Mouse (Mus musculus) layer of hippocampus, adult 6 months (tissue): ENCODE results near the gene P2rx3. TPM values are rescaled to one million over a fixed set of nuclear protein-coding genes. Genes with fewer than 3 reads are reported as not detected.

Source experiments
- long read RNA-seq, 2 experiments: library from polyadenylated mRNA; unstranded; transcript quantifications; one replicate each; pipeline ENCODE4 v2.0.0; 2019 to 2020
- polyA plus RNA-seq: library from polyadenylated mRNA; unstranded; fragments of <200 nt; fragmentation: Nextera tagmentation; gene quantifications from 2 replicates; pipeline ENCODE4 v1.2.3, GENCODE M21; 2021

Gene P2rx3
- 0.38 and 0.70 TPM in 2 replicates for polyA plus RNA-seq
- long read RNA-seq, experiment 1, result 0 reads
- long read RNA-seq, experiment 2, partial matches to known transcripts, result 0 of 2 reads
- long read RNA-seq, experiment 2, other reads (novel, unspliced or antisense), result 0 of 2 reads

DNA sequence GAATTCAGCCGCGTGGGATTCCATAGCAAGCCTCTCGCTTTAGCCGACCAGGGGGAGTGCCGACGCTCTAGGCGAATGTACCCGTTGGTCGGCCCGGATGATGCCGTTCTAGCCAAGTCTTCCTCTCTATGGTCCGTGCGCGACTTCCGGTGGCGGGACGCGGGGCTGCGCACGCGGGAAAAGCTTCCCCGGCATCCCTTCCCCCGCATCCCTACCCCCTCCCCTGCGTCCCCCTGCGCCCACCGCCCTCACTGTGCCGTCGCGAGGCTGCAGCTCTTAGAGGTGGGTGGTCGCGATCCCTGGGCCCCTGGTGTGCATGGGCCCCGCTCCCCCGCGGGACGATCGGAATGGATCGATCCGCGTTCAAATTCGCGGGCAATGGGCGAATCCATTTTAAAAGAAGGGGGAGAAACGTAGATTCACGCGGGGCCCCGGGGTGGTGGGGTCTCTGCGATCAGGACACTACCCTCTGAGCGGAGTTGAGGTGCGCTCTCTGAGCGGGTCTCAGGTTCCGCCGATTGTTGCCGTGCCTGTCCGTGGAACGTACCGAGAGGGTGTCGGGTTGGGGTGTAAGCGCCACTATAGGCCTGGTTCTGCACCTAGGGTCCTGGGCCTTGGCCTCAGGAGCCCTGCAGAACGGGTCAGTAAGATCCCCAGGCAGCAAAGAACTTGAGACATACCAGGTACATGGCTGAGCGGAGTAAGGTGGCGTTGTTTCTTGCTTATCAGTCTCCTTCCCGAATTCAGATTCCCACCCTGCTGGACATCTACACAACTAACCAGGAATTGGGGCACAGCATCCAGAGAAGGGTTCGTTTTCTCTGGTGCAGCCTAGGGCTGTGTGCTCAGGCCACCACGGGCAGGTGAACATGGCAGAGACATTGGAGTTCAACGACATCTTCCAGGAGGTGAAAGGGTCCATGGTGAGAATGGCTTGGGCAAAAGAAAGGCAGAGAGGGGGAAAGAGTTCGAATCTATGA lies at the start of gene P2rx3, which contains the start of gene Ssrp1:
Gene P2rx3, minus strand, starts transcription at position 416 of the 980 bp plus-strand sequence.
Gene Ssrp1, plus strand, starts transcription at position 188 of the 980 bp plus-strand sequence.

DNA sequence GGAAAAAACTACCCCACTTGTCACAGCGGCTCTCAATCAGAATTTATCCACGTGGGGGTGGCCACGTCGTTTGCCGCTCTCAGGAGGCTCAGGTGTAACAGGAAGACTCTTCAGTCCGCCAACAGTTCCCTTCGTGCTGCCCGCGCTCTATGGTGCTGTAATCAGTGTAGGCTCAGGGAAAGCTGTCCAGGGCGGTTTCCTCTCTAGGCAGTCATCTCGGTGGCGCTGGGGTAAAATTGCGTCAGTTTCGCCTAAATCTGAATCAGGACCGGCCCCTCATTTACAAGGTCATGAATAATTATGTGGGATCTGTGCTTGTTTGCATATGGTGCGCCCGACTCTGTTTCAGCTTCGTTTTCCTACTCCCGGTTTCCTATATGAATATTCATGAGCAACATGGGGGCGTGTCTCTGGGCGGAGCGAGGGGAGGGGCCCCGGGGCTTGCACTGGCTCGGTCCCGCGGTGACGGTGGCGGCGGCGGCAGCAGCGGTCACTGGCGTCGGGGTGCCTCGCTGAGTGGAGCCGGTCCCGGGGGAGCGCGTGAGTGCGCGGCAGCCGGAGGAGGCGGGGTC lies 10.4 kb upstream of the P2rx3 start, which contains the start of gene Tnks1bp1:
Gene Tnks1bp1, plus strand, starts transcription at position 427 of the 572 bp plus-strand sequence.

DNA sequence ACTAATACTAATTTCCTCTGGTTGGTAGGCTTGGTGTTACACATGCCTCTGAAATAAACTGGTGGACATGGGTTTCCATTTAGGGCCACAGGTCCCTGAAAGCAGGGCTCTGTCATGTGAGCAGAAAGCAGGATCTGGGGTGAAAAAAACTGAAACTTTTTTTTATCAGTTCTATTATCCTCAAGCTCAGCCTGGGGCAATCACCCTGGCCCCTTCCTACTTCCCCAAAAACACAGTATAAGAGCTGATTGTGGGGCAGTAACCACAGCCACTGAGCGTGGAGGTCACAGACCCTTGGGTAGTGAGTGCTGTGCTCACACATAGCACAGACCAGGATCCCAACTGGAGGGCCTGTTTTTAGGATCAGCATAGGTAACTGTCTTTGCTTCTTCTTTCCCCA lies 49.3 kb downstream of the P2rx3 start, which contains the start of gene Prg3:
Gene Prg3, plus strand, starts transcription at position 286 of the 400 bp plus-strand sequence.

DNA sequence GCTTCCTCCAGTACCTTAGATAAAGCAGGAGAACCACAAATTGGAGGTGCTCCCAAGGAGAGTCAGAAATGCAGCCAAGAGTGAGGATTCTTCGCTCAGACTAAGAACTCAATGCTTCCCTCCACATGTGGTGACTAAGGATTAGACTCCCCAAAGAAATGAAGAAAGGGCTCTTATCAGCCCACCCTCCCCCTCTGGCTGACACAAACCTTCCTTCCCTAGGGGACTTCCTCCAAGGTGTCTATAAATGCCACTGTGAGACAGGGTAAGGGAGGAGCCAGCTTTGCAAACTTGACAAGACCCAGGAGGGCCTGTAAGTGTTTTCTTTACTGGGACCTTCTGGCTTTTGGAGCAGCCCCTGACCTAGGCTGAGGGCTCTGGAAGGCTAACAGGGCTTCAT lies 57.1 kb downstream of the P2rx3 start, which contains the start of gene Prg2:
Gene Prg2, plus strand, starts transcription at position 274 of the 400 bp plus-strand sequence.

Other genes starting within 250 kb of the P2rx3 start
- 6.6 and 8.4 TPM in 2 replicates for gene Ube2l6, start 238.6 kb downstream of the P2rx3 start, polyA plus RNA-seq
- not detected in 2 replicates for gene Smtnl1, start 214.8 kb downstream of the P2rx3 start, polyA plus RNA-seq
- 186 and 203 TPM in 2 replicates for gene Timm10, start 210.5 kb downstream of the P2rx3 start, polyA plus RNA-seq
- 0.05 and 0.08 TPM in 2 replicates for gene Slc43a1, start 198.6 kb downstream of the P2rx3 start, polyA plus RNA-seq
- gene Rtn4rl2, start 150.8 kb downstream of the P2rx3 start, polyA plus RNA-seq, result 20.0 and 25.4 TPM in 2 replicates
- 0.73 and 0.92 TPM in 2 replicates for gene Slc43a3, start 100.9 kb downstream of the P2rx3 start, polyA plus RNA-seq
- gene Prg2, start 57.0 kb downstream of the P2rx3 start, polyA plus RNA-seq, result not detected in 2 replicates
- gene Prg3, start 49.2 kb downstream of the P2rx3 start, polyA plus RNA-seq, result not detected in 2 replicates
- gene Ssrp1, start 228 bp downstream of the P2rx3 start, polyA plus RNA-seq, result 32.3 and 33.8 TPM in 2 replicates
- gene Tnks1bp1, start 10.6 kb upstream of the P2rx3 start, polyA plus RNA-seq, result 9.8 and 13.6 TPM in 2 replicates
- 0.08 TPM in 2 replicates for gene Aplnr, start 98.8 kb upstream of the P2rx3 start, polyA plus RNA-seq
- 3.9 and 4.0 TPM in 2 replicates for gene Lrrc55, start 159.7 kb upstream of the P2rx3 start, polyA plus RNA-seq